17 mouse cellular contexts compared by ENCODE assay signal in the genomic region with DNA sequence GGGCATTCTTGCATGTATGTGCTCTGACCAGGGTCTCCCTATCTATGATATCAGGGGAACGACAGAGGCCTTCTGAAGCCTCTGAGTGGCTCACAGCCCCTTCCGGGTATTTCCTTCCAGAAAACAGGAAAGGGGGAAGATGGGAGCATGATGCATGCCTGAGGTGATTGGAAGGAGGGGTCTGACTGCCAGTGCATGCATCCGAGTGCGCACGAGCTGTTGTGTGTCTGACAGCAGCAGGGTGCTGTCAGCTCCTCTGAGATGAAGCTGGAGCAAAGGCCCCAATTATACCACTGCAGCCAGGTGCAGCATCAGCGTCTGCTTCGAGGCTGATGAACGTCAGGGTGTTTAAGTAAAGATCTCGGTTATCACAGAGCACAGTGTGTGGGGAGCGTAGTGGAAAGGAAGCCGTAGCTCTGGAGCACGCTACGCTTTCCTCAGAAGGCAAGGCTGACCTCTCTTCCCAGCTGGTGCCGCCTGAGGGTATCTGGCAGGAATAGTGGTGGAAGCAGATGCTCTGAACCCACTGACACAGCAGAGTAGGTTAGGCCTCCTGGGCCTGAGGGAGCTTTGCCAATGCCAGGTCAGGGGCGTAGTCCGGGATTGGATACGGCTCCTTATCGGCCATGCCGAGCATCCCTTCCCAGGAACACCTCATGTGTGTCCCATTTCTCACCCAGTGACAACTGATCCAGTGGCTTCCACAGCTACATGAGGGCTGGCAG. TPM values are rescaled to one million over a fixed set of nuclear protein-coding genes. Genes with fewer than 3 reads are reported as not detected.
DNase-seq lines count a peak whose midpoint lies in the region; ATAC-seq and TF ChIP-seq lines count a peak whose summit lies in the region.
"Had no signal": no experiment of that assay in that cellular context is flagged by ENCODE, and none has a peak within 500 bp of the region (broad histone marks: within the 10 kb centered on the region; RNA-seq: fewer than 3 reads in every experiment).

No protein-coding gene starts in this region.

- TF ChIP-seq POLR2A in brain, embryonic 14.5 days (IDR thresholded peaks at IDR 0.05; ENCODE audit: borderline replicate concordance, extremely low read depth, insufficient read depth, insufficient read length, poor library complexity, severe bottlenecking), result no peak
- TF ChIP-seq POLR2A in limb, embryonic 14.5 days (IDR thresholded peaks at IDR 0.05; ENCODE audit: borderline replicate concordance, extremely low read depth, insufficient read depth, insufficient read length), result no peak

- H3K4me2 ChIP-seq in forebrain, embryonic 14.5 days (ENCODE audit: low read length), result no peak overlapping the region
- no peak overlapping the region for H3K4me2 ChIP-seq in limb, embryonic 14.5 days (replicated peaks; ENCODE audit: low read depth, low read length, severe bottlenecking)

- WGBS in heart, embryonic 10.5 days, result 68% methylated on average over 19 of the region's 19 CpGs
- 80% methylated on average over 19 of the region's 19 CpGs for WGBS in forebrain, embryonic 14.5 days
- WGBS in limb, embryonic 14.5 days, result 74% methylated on average over 19 of the region's 19 CpGs

- peaks cover 36% of the 10 kb centered on the region; the same call in 1 of the 2 replicates for H3K36me3 ChIP-seq in heart, embryonic 10.5 days
- H3K36me3 ChIP-seq in forebrain, embryonic 14.5 days (ENCODE audit: control insufficient read depth, insufficient read depth, low read length), result no peaks in the 10 kb centered on the region
- H3K36me3 ChIP-seq in limb, embryonic 14.5 days (ENCODE audit: control insufficient read depth, insufficient read depth, low read length), result peaks cover 4% of the 10 kb centered on the region; the same call in 1 of the 2 replicates

- no peak for TF ChIP-seq CTCF in brain, embryonic 14.5 days (IDR thresholded peaks at IDR 0.05; ENCODE audit: borderline replicate concordance, extremely low read depth, insufficient read depth, insufficient read length)

- H3K4me3 ChIP-seq in heart, embryonic 10.5 days, result no peak overlapping the region
- H3K4me3 ChIP-seq in forebrain, embryonic 14.5 days (ENCODE audit: low read depth, low read length), result no peak overlapping the region
- H3K4me3 ChIP-seq in limb, embryonic 14.5 days (replicated peaks; ENCODE audit: low read length), result no peak overlapping the region

- H3K27ac ChIP-seq in heart, embryonic 10.5 days, result 0 out of 2 replicates have a peak overlapping the region, but pooled peaks have one; percentile 22
- H3K27ac ChIP-seq in forebrain, embryonic 14.5 days (ENCODE audit: low read depth, low read length), result peak overlapping the region; percentile 54; the same call in 1 of the 2 replicates
- H3K27ac ChIP-seq in limb, embryonic 14.5 days (replicated peaks; ENCODE audit: low read depth, low read length), result no peak overlapping the region

- no peaks in the 10 kb centered on the region for H3K27me3 ChIP-seq in heart, embryonic 10.5 days (ENCODE audit: insufficient read depth, poor library complexity, severe bottlenecking)
- H3K27me3 ChIP-seq in forebrain, embryonic 14.5 days (replicated peaks; ENCODE audit: control insufficient read depth, insufficient read depth, low read length), result no peaks in the 10 kb centered on the region
- no peaks in the 10 kb centered on the region for H3K27me3 ChIP-seq in limb, embryonic 14.5 days (ENCODE audit: control insufficient read depth, insufficient read depth, low read length)

- no peak for DNase-seq in heart, embryonic 10.5 days (ENCODE audit: low spot score)
- no peak for DNase-seq in heart, postnatal 10 days
- DNase-seq in brain, embryonic 14.5 days (ENCODE audit: low read depth), result peak; percentile 50
- no peak for DNase-seq in forebrain, embryonic 14.5 days (ENCODE audit: low spot score)
- no peak for DNase-seq in limb, embryonic 14.5 days (ENCODE audit: low spot score)
- DNase-seq in kidney, postnatal 14 days, result no peak
- DNase-seq in left cerebral cortex, adult 9 months (ENCODE audit: low spot score in 2 of 2), result no peak
- DNase-seq: B cell, adult 2 months; gastrocnemius, postnatal 14 days; kidney, adult 18-20 months; spleen, adult 18-20 months had no signal

- ATAC-seq in forebrain, embryonic 14.5 days, result no peak
- no peak for ATAC-seq in limb, embryonic 14.5 days (ENCODE audit: low FRiP score, low read depth)
- no peak for ATAC-seq in CD4-positive, CD25-positive, alpha-beta regulatory T cell, adult 4 months

- intact Hi-C loops in heart, postnatal 10 days (cut with DNase I), result no loop called here

- no peak overlapping the region for H3K9ac ChIP-seq in forebrain, embryonic 14.5 days (ENCODE audit: low read length)
- H3K9ac ChIP-seq in limb, embryonic 14.5 days (ENCODE audit: low read depth, low read length, severe bottlenecking), result peak overlapping the region; percentile 16; the same call in 1 of the 2 replicates

- H3K4me1 ChIP-seq in heart, embryonic 10.5 days, result peaks cover 39% of the 10 kb centered on the region
- H3K4me1 ChIP-seq in forebrain, embryonic 14.5 days (ENCODE audit: control insufficient read depth, insufficient read depth, low read length), result no peaks in the 10 kb centered on the region
- no peaks in the 10 kb centered on the region for H3K4me1 ChIP-seq in limb, embryonic 14.5 days (ENCODE audit: control insufficient read depth, insufficient read depth, low read length)

- no peaks in the 10 kb centered on the region for H3K9me3 ChIP-seq in heart, embryonic 10.5 days
- no peaks in the 10 kb centered on the region for H3K9me3 ChIP-seq in forebrain, embryonic 14.5 days (replicated peaks; ENCODE audit: control insufficient read depth, low read length)
- H3K9me3 ChIP-seq in limb, embryonic 14.5 days (ENCODE audit: control insufficient read depth, low read length), result no peaks in the 10 kb centered on the region

RNA-seq across cellular contexts. Expression of a gene that starts 17.2 kb away (rescaled TPM):
- polyA plus RNA-seq in heart, embryonic 10.5 days (2016; fragmentation: Nextera tagmentation; extraction: Ambion mirVana), result 318 and 361 TPM in 2 replicates
- total RNA-seq in heart, postnatal 10 days (2021), result 10 to 100 TPM; 37.9 to 41.8 TPM
- 103 and 126 TPM in 2 replicates for polyA plus RNA-seq in brain, embryonic 14.5 days (2012; rRNA removed)
- polyA plus RNA-seq in forebrain, embryonic 14.5 days (2014; fragmentation: Nextera tagmentation; extraction: Ambion mirVana), result 200 and 247 TPM in 2 replicates
- 199 and 217 TPM in 2 replicates for polyA plus RNA-seq in limb, embryonic 14.5 days (2012; rRNA removed)
- 348 and 382 TPM in 2 replicates for polyA plus RNA-seq in limb, embryonic 14.5 days (2014; fragmentation: Nextera tagmentation; extraction: Ambion mirVana)
- 100 to 1,000 TPM; 146 to 207 TPM for polyA plus RNA-seq in CD4-positive, CD25-positive, alpha-beta regulatory T cell, adult 4 months (2017; shearing (Covaris generic))

RNA-seq across cellular contexts. Expression of a gene that starts 17.3 kb away (rescaled TPM):
- polyA plus RNA-seq in heart, embryonic 10.5 days (2016; fragmentation: Nextera tagmentation; extraction: Ambion mirVana), result 8.1 and 11.9 TPM in 2 replicates
- 1 to 10 TPM; 6.6 to 7.1 TPM for total RNA-seq in heart, postnatal 10 days (2021)
- 5.9 and 8.2 TPM in 2 replicates for polyA plus RNA-seq in brain, embryonic 14.5 days (2012; rRNA removed)
- polyA plus RNA-seq in forebrain, embryonic 14.5 days (2014; fragmentation: Nextera tagmentation; extraction: Ambion mirVana), result 3.5 and 4.3 TPM in 2 replicates
- polyA plus RNA-seq in limb, embryonic 14.5 days (2012; rRNA removed), result 14.7 and 17.1 TPM in 2 replicates
- polyA plus RNA-seq in limb, embryonic 14.5 days (2014; fragmentation: Nextera tagmentation; extraction: Ambion mirVana), result 12.0 and 12.7 TPM in 2 replicates
- polyA plus RNA-seq in CD4-positive, CD25-positive, alpha-beta regulatory T cell, adult 4 months (2017; shearing (Covaris generic)), result 10 to 100 TPM in 1 of 2 experiments, 1 to 10 TPM in 1; 8.7 to 12.7 TPM

RNA-seq across cellular contexts. Expression of a gene that starts 17.5 kb away (rescaled TPM):
- polyA plus RNA-seq in heart, embryonic 10.5 days (2016; fragmentation: Nextera tagmentation; extraction: Ambion mirVana), result 52.9 and 67.4 TPM in 2 replicates
- total RNA-seq in heart, postnatal 10 days (2021), result 10 to 100 TPM; 54.7 to 57.4 TPM
- polyA plus RNA-seq in brain, embryonic 14.5 days (2012; rRNA removed), result 132 and 142 TPM in 2 replicates
- 111 and 150 TPM in 2 replicates for polyA plus RNA-seq in forebrain, embryonic 14.5 days (2014; fragmentation: Nextera tagmentation; extraction: Ambion mirVana)
- 96.8 and 129 TPM in 2 replicates for polyA plus RNA-seq in limb, embryonic 14.5 days (2012; rRNA removed)
- polyA plus RNA-seq in limb, embryonic 14.5 days (2014; fragmentation: Nextera tagmentation; extraction: Ambion mirVana), result 70.2 and 70.5 TPM in 2 replicates
- polyA plus RNA-seq in CD4-positive, CD25-positive, alpha-beta regulatory T cell, adult 4 months (2017; shearing (Covaris generic)), result 10 to 100 TPM; 45.0 to 70.1 TPM

RNA-seq across cellular contexts. Expression of a gene that starts 26.1 kb away (rescaled TPM):
- 47.6 TPM in 2 replicates for polyA plus RNA-seq in heart, embryonic 10.5 days (2016; fragmentation: Nextera tagmentation; extraction: Ambion mirVana)
- 10 to 100 TPM in 1 of 2 experiments, 1 to 10 TPM in 1; 9.7 to 14.0 TPM for total RNA-seq in heart, postnatal 10 days (2021)
- polyA plus RNA-seq in brain, embryonic 14.5 days (2012; rRNA removed), result 21.3 and 31.8 TPM in 2 replicates
- polyA plus RNA-seq in forebrain, embryonic 14.5 days (2014; fragmentation: Nextera tagmentation; extraction: Ambion mirVana), result 12.8 and 13.4 TPM in 2 replicates
- 79.0 and 103 TPM in 2 replicates for polyA plus RNA-seq in limb, embryonic 14.5 days (2012; rRNA removed)
- 34.0 and 34.2 TPM in 2 replicates for polyA plus RNA-seq in limb, embryonic 14.5 days (2014; fragmentation: Nextera tagmentation; extraction: Ambion mirVana)
- polyA plus RNA-seq in CD4-positive, CD25-positive, alpha-beta regulatory T cell, adult 4 months (2017; shearing (Covaris generic)), result 10 to 100 TPM in 1 of 2 experiments, 1 to 10 TPM in 1; 8.2 to 12.6 TPM

RNA-seq across cellular contexts. Expression of a gene that starts 28.6 kb away (rescaled TPM):
- polyA plus RNA-seq in heart, embryonic 10.5 days (2016; fragmentation: Nextera tagmentation; extraction: Ambion mirVana), result 0.19 TPM in 1 of 2 replicates, not detected in the other
- total RNA-seq in heart, postnatal 10 days (2021), result not detected
- 0.07 TPM in 1 of 2 replicates, not detected in the other for polyA plus RNA-seq in brain, embryonic 14.5 days (2012; rRNA removed)
- not detected in 2 replicates for polyA plus RNA-seq in forebrain, embryonic 14.5 days (2014; fragmentation: Nextera tagmentation; extraction: Ambion mirVana)
- 0.05 TPM in 1 of 2 replicates, not detected in the other for polyA plus RNA-seq in limb, embryonic 14.5 days (2012; rRNA removed)
- polyA plus RNA-seq in limb, embryonic 14.5 days (2014; fragmentation: Nextera tagmentation; extraction: Ambion mirVana), result not detected in 2 replicates
- not detected for polyA plus RNA-seq in CD4-positive, CD25-positive, alpha-beta regulatory T cell, adult 4 months (2017; shearing (Covaris generic))
- total RNA-seq: gastrocnemius, postnatal 14 days; layer of hippocampus, adult 8-10 months; liver, adult 2 months; megakaryocyte-erythroid progenitor cell, adult 5-6 weeks had no signal
- polyA plus RNA-seq: heart, postnatal 0 days; liver, adult 2 months; testis, adult 2 months had no signal
